Mouse (Mus musculus) limb, embryonic 15.5 days (tissue): ENCODE data around the gene Tat. TPM values are rescaled to one million over a fixed set of nuclear protein-coding genes. Genes with fewer than 3 reads are reported as not detected.
"Not testable (repeated sequence)": the region's sequence is repeated elsewhere in the genome, so short reads cannot be mapped to it uniquely, and the experiment has no call there.

Experiments used
- ATAC-seq: fragments of 200-750 bp; cut with Nextera tagmentation; 2 replicates; pipeline ENCODE4 v1.8.0; 2017; ENCODE audit warnings: low read depth, moderate TSS enrichment; ENCODE audit not compliant: insufficient number of reproducible peaks, low FRiP score, low TSS enrichment
- H3K27ac ChIP-seq: fragments of 300-500 bp; sonication (generic); 2 replicates; pipeline ENCODE4 v1.5.1; 2015; ENCODE audit warnings: moderate library complexity, mild to moderate bottlenecking, inconsistent platforms
- H3K27me3 ChIP-seq: fragments of 300-500 bp; sonication (generic); 2 replicates; pipeline ENCODE4 v1.6.1; 2015; ENCODE audit warnings: inconsistent platforms
- H3K36me3 ChIP-seq: fragments of 300-500 bp; sonication (generic); 2 replicates; pipeline ENCODE4 v1.6.1; 2015; ENCODE audit warnings: inconsistent platforms
- H3K4me1 ChIP-seq: fragments of 300-500 bp; sonication (generic); 2 replicates; pipeline ENCODE4 v1.6.1; 2015; ENCODE audit warnings: inconsistent platforms
- H3K4me2 ChIP-seq: fragments of 300-500 bp; sonication (generic); 2 replicates; pipeline ENCODE4 v1.6.1; 2015; ENCODE audit warnings: mild to moderate bottlenecking, inconsistent platforms
- H3K4me3 ChIP-seq: fragments of 300-500 bp; sonication (generic); 2 replicates; pipeline ENCODE4 v1.5.1; 2015; ENCODE audit warnings: mild to moderate bottlenecking, inconsistent platforms
- H3K9ac ChIP-seq: fragments of 300-500 bp; sonication (generic); 2 replicates; pipeline ENCODE4 v1.6.1; 2015; ENCODE audit warnings: inconsistent platforms
- H3K9me3 ChIP-seq: fragments of 300-500 bp; sonication (generic); 2 replicates; pipeline ENCODE4 v1.6.1; 2016; ENCODE audit warnings: inconsistent platforms
- WGBS: fragments of 180-500 bp; shearing (Covaris S2); methylation state at CpG from one replicate; pipeline ENCODE4 v1.1.7; 2015; 5-methylcytosine and 5-hydroxymethylcytosine counted together
- polyA plus RNA-seq: library from polyadenylated mRNA; unstranded; fragments of >200 nt; fragmentation: Nextera tagmentation; extraction: Ambion mirVana; gene quantifications from 2 replicates; pipeline ENCODE4 v1.2.1, GENCODE M21; 2015

Tat gene
- polyA plus RNA-seq, 1 experiment from 2014 or later: not detected

- Histone ChIP-seq H3K27ac (no peak overlapping the region), H3K4me1 (no peaks in the 10 kb centered on the region), H3K4me2 (no peak overlapping the region), H3K9ac (no peak overlapping the region), H3K27me3 (no peaks in the 10 kb centered on the region), H3K9me3 (no peaks in the 10 kb centered on the region), H3K4me3 (no peak overlapping the region), H3K36me3 (no peaks in the 10 kb centered on the region)
- no peak for ATAC-seq
- WGBS: 33% methylated on average over 5 of the region's 5 CpGs
Measured at GRCm38 (mm10) chr8:110010868-110011267, 20.6 kb downstream of the Tat start.

- 52% methylated on average over 6 of the region's 6 CpGs for WGBS
- no peak overlapping the region for H3K4me2 ChIP-seq
- no peaks in the 10 kb centered on the region for H3K36me3 ChIP-seq
- no peak overlapping the region for H3K4me3 ChIP-seq
- no peak for ATAC-seq
- no peaks in the 10 kb centered on the region for H3K27me3 ChIP-seq
- H3K9me3 ChIP-seq: no peaks in the 10 kb centered on the region
- H3K27ac ChIP-seq: no peak overlapping the region
- H3K4me1 ChIP-seq: peaks cover 3% of the 10 kb centered on the region; the same call in 1 of the 2 replicates
- H3K9ac ChIP-seq: no peak overlapping the region
Measured at GRCm38 (mm10) chr8:110022081-110022480, 31.8 kb downstream of the Tat start.

- Histone ChIP-seq H3K9ac (no peak overlapping the region), H3K36me3 (no peaks in the 10 kb centered on the region), H3K4me2 (no peak overlapping the region), H3K27me3 (no peaks in the 10 kb centered on the region), H3K9me3 (no peaks in the 10 kb centered on the region), H3K27ac (no peak overlapping the region), H3K4me1 (peaks cover 3% of the 10 kb centered on the region; the same call in 1 of the 2 replicates), H3K4me3 (no peak overlapping the region)
- ATAC-seq: no peak
- 75% methylated on average over 10 of the region's 10 CpGs for WGBS
Measured at GRCm38 (mm10) chr8:110022768-110023344, 32.6 kb downstream of the Tat start.

GRCm38 (mm10) chr8:110033771-110034170 is 43.5 kb downstream of the Tat start:
- 37% methylated on average over 8 of the region's 8 CpGs for WGBS
- H3K9me3 ChIP-seq, ATAC-seq, H3K4me3 ChIP-seq, H3K36me3 ChIP-seq, H3K4me1 ChIP-seq, H3K4me2 ChIP-seq, H3K9ac ChIP-seq, H3K27me3 ChIP-seq, H3K27ac ChIP-seq: not testable (repeated sequence)

- Histone ChIP-seq H3K9me3 (no peaks in the 10 kb centered on the region), H3K4me2 (no peak overlapping the region), H3K4me1 (0 out of 2 replicates have a peak, but pooled peaks cover under 1% of the 10 kb centered on the region), H3K27me3 (no peaks in the 10 kb centered on the region), H3K9ac (no peak overlapping the region), H3K4me3 (no peak overlapping the region), H3K27ac (no peak overlapping the region), H3K36me3 (no peaks in the 10 kb centered on the region)
- ATAC-seq: no peak
- 81% methylated on average over 4 of the region's 4 CpGs for WGBS
Measured at GRCm38 (mm10) chr8:110034331-110034730, 44.1 kb downstream of the Tat start.

GRCm38 (mm10) chr8:110036156-110036555 is 45.9 kb downstream of the Tat start:
- Histone ChIP-seq H3K9me3 (no peaks in the 10 kb centered on the region), H3K36me3 (no peaks in the 10 kb centered on the region), H3K9ac (no peak overlapping the region), H3K4me3 (no peak overlapping the region), H3K27ac (no peak overlapping the region), H3K4me1 (0 out of 2 replicates have a peak, but pooled peaks cover 3% of the 10 kb centered on the region), H3K27me3 (no peaks in the 10 kb centered on the region), H3K4me2 (no peak overlapping the region)
- no peak for ATAC-seq
- WGBS: 49% methylated on average over 2 of the region's 2 CpGs

- Histone ChIP-seq H3K9me3 (no peaks in the 10 kb centered on the region), H3K27me3 (no peaks in the 10 kb centered on the region), H3K4me1 (0 out of 2 replicates have a peak, but pooled peaks cover 3% of the 10 kb centered on the region), H3K36me3 (no peaks in the 10 kb centered on the region), H3K4me3 (no peak overlapping the region), H3K27ac (no peak overlapping the region), H3K9ac (no peak overlapping the region), H3K4me2 (no peak overlapping the region)
- ATAC-seq: no peak
- WGBS: 36% methylated on average over 7 of the region's 7 CpGs
Measured at GRCm38 (mm10) chr8:110039216-110039615, 49.0 kb downstream of the Tat start.

- Histone ChIP-seq H3K9me3 (no peaks in the 10 kb centered on the region), H3K27me3 (no peaks in the 10 kb centered on the region), H3K4me1 (0 out of 2 replicates have a peak, but pooled peaks cover 3% of the 10 kb centered on the region), H3K4me3 (no peak within 1 kb of the TSS), H3K4me2 (no peak within 1 kb of the TSS), H3K27ac (no peak within 1 kb of the TSS), H3K9ac (no peak within 1 kb of the TSS), H3K36me3 (no peaks in the 10 kb centered on the region)
- no peak for ATAC-seq
- WGBS: 59% methylated on average over 5 of the region's 5 CpGs
Measured at GRCm38 (mm10) chr8:110039659-110040058, 49.4 kb downstream of the Tat start, which contains the start of gene Chst4. Chst4 (minus strand) TSS chr8:110039740.

GRCm38 (mm10) chr8:110040509-110040908 is 50.3 kb downstream of the Tat start:
- no peak overlapping the region for H3K4me2 ChIP-seq
- H3K9ac ChIP-seq: no peak overlapping the region
- 67% methylated on average over 4 of the region's 4 CpGs for WGBS
- H3K27ac ChIP-seq: no peak overlapping the region
- H3K9me3 ChIP-seq: no peaks in the 10 kb centered on the region
- no peaks in the 10 kb centered on the region for H3K36me3 ChIP-seq
- no peaks in the 10 kb centered on the region for H3K27me3 ChIP-seq
- H3K4me3 ChIP-seq: no peak overlapping the region
- H3K4me1 ChIP-seq: 0 out of 2 replicates have a peak, but pooled peaks cover 3% of the 10 kb centered on the region
- no peak for ATAC-seq

Other genes with a start within 250 kb of the Tat start
- 33.0 and 38.1 TPM in 2 replicates for gene Ap1g1, start 211.9 kb upstream of the Tat start, polyA plus RNA-seq
- gene Phlpp2, start 121.9 kb upstream of the Tat start, polyA plus RNA-seq: 2.6 and 2.7 TPM in 2 replicates
- gene Marveld3, start 28.2 kb upstream of the Tat start, polyA plus RNA-seq: 4.0 and 5.8 TPM in 2 replicates
- gene Chst4, start 49.3 kb downstream of the Tat start, polyA plus RNA-seq: not detected in 2 replicates
- gene Zfp612, start 89.3 kb downstream of the Tat start, polyA plus RNA-seq: 8.1 and 8.4 TPM in 2 replicates
- gene Gm21964, start 110.8 kb downstream of the Tat start, polyA plus RNA-seq: not detected in 2 replicates
- not detected in 2 replicates for gene Gm17720, start 112.3 kb downstream of the Tat start, polyA plus RNA-seq
- 2.8 and 3.0 TPM in 2 replicates for gene Calb2, start 177.8 kb downstream of the Tat start, polyA plus RNA-seq
- gene Cmtr2, start 225.2 kb downstream of the Tat start, polyA plus RNA-seq: 7.2 and 8.5 TPM in 2 replicates